19 mouse cellular contexts compared by ENCODE assay signal in genomic region chr10:42914146-42914545, GRCm38 (mm10). TPM values are rescaled to one million over a fixed set of nuclear protein-coding genes. Genes with fewer than 3 reads are reported as not detected.
DNase-seq lines count a peak whose midpoint lies in the region; ATAC-seq and TF ChIP-seq lines count a peak whose summit lies in the region.
"Had no signal": no experiment of that assay in that cellular context is flagged by ENCODE, and none has a peak within 500 bp of the region (broad histone marks: within the 10 kb centered on the region; RNA-seq: fewer than 3 reads in every experiment).

No protein-coding gene starts in this region.

- 0 out of 2 replicates have a peak, but pooled peaks cover 1% of the 10 kb centered on the region for H3K27me3 ChIP-seq in kidney, adult 2 months (replicated peaks; ENCODE audit: control insufficient read depth, insufficient read depth, low read length)
- no peaks in the 10 kb centered on the region for H3K27me3 ChIP-seq in kidney, embryonic 15.5 days
- no peaks in the 10 kb centered on the region for H3K27me3 ChIP-seq in stomach, postnatal 0 days (ENCODE audit: control insufficient read depth, insufficient read depth, low read length)
- H3K27me3 ChIP-seq: liver, embryonic 15.5 days; midbrain, embryonic 13.5 days; neural tube, embryonic 12.5 days had no signal

- WGBS in kidney, adult 2 months: 37% methylated on average over 6 of the region's 6 CpGs
- WGBS in kidney, embryonic 15.5 days: 53% methylated on average over 6 of the region's 6 CpGs
- WGBS in stomach, postnatal 0 days: 64% methylated on average over 6 of the region's 6 CpGs

- no peak overlapping the region for H3K4me2 ChIP-seq in kidney, embryonic 15.5 days
- H3K4me2 ChIP-seq in stomach, postnatal 0 days (replicated peaks; ENCODE audit: low read depth): no peak overlapping the region
- H3K4me2 ChIP-seq: forebrain, embryonic 12.5 days; liver, embryonic 15.5 days; midbrain, embryonic 13.5 days; neural tube, embryonic 12.5 days had no signal

- no peak for ATAC-seq in kidney, embryonic 15.5 days (replicated peaks; ENCODE audit: low FRiP score)
- ATAC-seq in common myeloid progenitor, adult 5-6 weeks (replicated peaks; ENCODE audit: low read depth, poor library complexity, severe bottlenecking): peak; percentile 45; the same call in 1 of the 2 replicates
- no peak for ATAC-seq in stomach, postnatal 0 days (ENCODE audit: low FRiP score, low TSS enrichment)
- ATAC-seq: hindbrain, embryonic 16.5 days; intestine, embryonic 16.5 days; midbrain, embryonic 13.5 days had no signal

- no peak overlapping the region for H3K9ac ChIP-seq in kidney, embryonic 15.5 days
- H3K9ac ChIP-seq in stomach, postnatal 0 days (ENCODE audit: low read length): no peak overlapping the region
- H3K9ac ChIP-seq: forebrain, embryonic 12.5 days; liver, embryonic 15.5 days; midbrain, embryonic 13.5 days; neural tube, embryonic 12.5 days had no signal

- no peak overlapping the region for H3K4me3 ChIP-seq in kidney, adult 2 months (ENCODE audit: insufficient read depth, low read depth, low read length)
- no peak overlapping the region for H3K4me3 ChIP-seq in kidney, embryonic 15.5 days (replicated peaks)
- no peak overlapping the region for H3K4me3 ChIP-seq in stomach, postnatal 0 days (ENCODE audit: low read depth, low read length)
- H3K4me3 ChIP-seq: forebrain, embryonic 12.5 days; liver, embryonic 15.5 days; midbrain, embryonic 13.5 days; neural tube, embryonic 12.5 days had no signal

- H3K9me3 ChIP-seq in kidney, embryonic 15.5 days (replicated peaks): no peaks in the 10 kb centered on the region
- H3K9me3 ChIP-seq in stomach, postnatal 0 days (ENCODE audit: control insufficient read depth, low read length): no peaks in the 10 kb centered on the region
- H3K9me3 ChIP-seq: forebrain, embryonic 12.5 days; liver, embryonic 15.5 days; midbrain, embryonic 13.5 days; neural tube, embryonic 12.5 days had no signal

- no peaks in the 10 kb centered on the region for H3K4me1 ChIP-seq in kidney, adult 2 months (ENCODE audit: control insufficient read depth, insufficient read depth, low read length)
- peaks cover 11% of the 10 kb centered on the region for H3K4me1 ChIP-seq in kidney, embryonic 15.5 days
- no peaks in the 10 kb centered on the region for H3K4me1 ChIP-seq in stomach, postnatal 0 days (replicated peaks; ENCODE audit: control insufficient read depth, insufficient read depth)

- TF ChIP-seq EP300 in stomach, postnatal 0 days (optimal IDR thresholded peaks at IDR 0.05): no peak

- TF ChIP-seq POLR2A in kidney, adult 2 months (IDR thresholded peaks at IDR 0.05; ENCODE audit: low read depth, low read length): no peak

- no peak overlapping the region for H3K27ac ChIP-seq in kidney, adult 2 months (ENCODE audit: insufficient read depth, low read depth, low read length)
- H3K27ac ChIP-seq in kidney, embryonic 15.5 days: no peak overlapping the region
- H3K27ac ChIP-seq in stomach, postnatal 0 days (replicated peaks): no peak overlapping the region
- H3K27ac ChIP-seq: forebrain, embryonic 12.5 days; liver, embryonic 15.5 days; macrophage; midbrain, embryonic 13.5 days; neural tube, embryonic 12.5 days had no signal

- DNase-seq in kidney, adult 2 months: peak; percentile 6
- DNase-seq in thymus, postnatal 4 days: peak; percentile 6
- DNase-seq in thymus, postnatal 0 days (ENCODE audit: low spot score): no peak
- DNase-seq in stomach, postnatal 0 days (ENCODE audit: low spot score): peak; percentile 8
- DNase-seq in cerebellum, adult 18-20 months: no peak
- DNase-seq: cerebellum, adult 2 months; cerebellum, postnatal 36 days; heart, postnatal 36 days; layer of hippocampus, adult 9-11 months; thymus, adult 2 months had no signal

- TF ChIP-seq CTCF in kidney, adult 2 months (conservative IDR thresholded peaks at IDR 0.05; ENCODE audit: insufficient read depth, insufficient read length, low read depth, low read length): no peak
- TF ChIP-seq CTCF in stomach, postnatal 0 days (IDR thresholded peaks at IDR 0.05; ENCODE audit: low read depth): no peak

- no peaks in the 10 kb centered on the region for H3K36me3 ChIP-seq in kidney, adult 2 months (ENCODE audit: control insufficient read depth, insufficient read depth, low read length)
- no peaks in the 10 kb centered on the region for H3K36me3 ChIP-seq in kidney, embryonic 15.5 days
- H3K36me3 ChIP-seq in stomach, postnatal 0 days (ENCODE audit: control insufficient read depth, insufficient read depth, low read length): no peaks in the 10 kb centered on the region
- H3K36me3 ChIP-seq: forebrain, embryonic 12.5 days; liver, embryonic 15.5 days; midbrain, embryonic 13.5 days; neural tube, embryonic 12.5 days had no signal

RNA-seq across cellular contexts. Expression of gene Scml4, which starts 54.0 kb away (rescaled TPM):
- 1.0 and 2.2 TPM in 2 replicates for polyA plus RNA-seq in kidney, adult 2 months (2012; rRNA removed)
- 1.4 and 1.5 TPM in 2 replicates for polyA plus RNA-seq in kidney, embryonic 15.5 days (2015; fragmentation: Nextera tagmentation; extraction: Ambion mirVana)
- polyA plus RNA-seq in thymus, postnatal 0 days (2015; fragmentation: Nextera tagmentation; extraction: Ambion mirVana): 8.5 and 12.1 TPM in 2 replicates
- total RNA-seq in common myeloid progenitor, adult 5-6 weeks (2017): 2.7 and 3.0 TPM in 2 replicates
- 5.1 and 5.4 TPM in 2 replicates for polyA plus RNA-seq in stomach, postnatal 0 days (2015; fragmentation: Nextera tagmentation; extraction: Ambion mirVana)
- polyA plus RNA-seq: macrophage had no signal

Comparison
In these comparisons a context has a peak if more than half of its experiments do, and no peak if none do; other contexts are left out.
1. DNase-seq: peak in kidney, adult 2 months (single experiment), thymus, postnatal 4 days (single experiment) and stomach, postnatal 0 days (single experiment); none in thymus, postnatal 0 days (single experiment) and cerebellum, adult 18-20 months (0 of 2).